Mouse (Mus musculus): ENCODE measurements at regions not wholly inside any gene's neighbourhood (a gene's known extent, or its start where the extent isn't known, plus 50 kb on each side); places are given as distances from the start of the nearest gene placed in this dataset.

DNA sequence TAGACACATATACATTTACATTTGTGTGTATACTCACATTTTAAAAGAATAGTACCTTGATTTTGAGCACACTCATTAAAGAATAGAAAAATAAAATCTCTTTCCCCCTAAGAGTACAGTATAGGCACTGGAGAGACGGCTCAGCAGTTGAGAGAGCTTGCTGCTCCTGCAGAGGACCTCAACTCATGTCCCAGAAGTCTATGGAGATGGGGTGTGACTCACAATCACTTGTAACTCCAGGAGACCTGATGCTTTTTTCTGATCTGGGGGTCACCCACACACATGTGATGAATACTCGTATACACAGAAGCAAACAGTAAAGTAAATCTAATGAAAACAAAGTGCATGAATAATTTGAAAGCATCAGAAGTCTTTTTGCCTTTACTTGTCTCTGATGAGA, 129.5 kb upstream of the Peli1 start:
- no peaks in the 10 kb centered on the region for H3K27me3 ChIP-seq (replicated peaks)
- no peak for ATAC-seq (ENCODE audit: insufficient read depth, low FRiP score, low read depth)
- H3K4me3 ChIP-seq (replicated peaks), result no peak overlapping the region
- H3K9me3 ChIP-seq, result no peaks in the 10 kb centered on the region
- H3K4me1 ChIP-seq, result peaks cover 9% of the 10 kb centered on the region; the same call in 1 of the 2 replicates
- no peaks in the 10 kb centered on the region for H3K36me3 ChIP-seq
- H3K9ac ChIP-seq, result no peak overlapping the region
- 80% methylated on average over 2 of the region's 2 CpGs for WGBS
- no peak overlapping the region for H3K27ac ChIP-seq
- H3K4me2 ChIP-seq, result no peak overlapping the region

- Histone ChIP-seq H3K9ac (no peak overlapping the region), H3K36me3 (no peaks in the 10 kb centered on the region), H3K4me3 (replicated peaks) (no peak overlapping the region), H3K27me3 (replicated peaks) (no peaks in the 10 kb centered on the region), H3K9me3 (no peaks in the 10 kb centered on the region), H3K4me2 (no peak overlapping the region), H3K4me1 (no peaks in the 10 kb centered on the region), H3K27ac (no peak overlapping the region)
- WGBS, result 85% methylated on average over 8 of the region's 8 CpGs
- no peak for ATAC-seq (ENCODE audit: insufficient read depth, low FRiP score, low read depth)
Measured at GRCm38 (mm10) chr11:20965575-20966239, 125.4 kb upstream of the Peli1 start.

- H3K4me1 ChIP-seq, result no peaks in the 10 kb centered on the region
- ATAC-seq (ENCODE audit: insufficient read depth, low FRiP score, low read depth), result no peak
- H3K27me3 ChIP-seq (replicated peaks), result no peaks in the 10 kb centered on the region
- H3K36me3 ChIP-seq, result no peaks in the 10 kb centered on the region
- H3K9me3 ChIP-seq, result no peaks in the 10 kb centered on the region
- H3K27ac ChIP-seq, result no peak overlapping the region
- no peak overlapping the region for H3K4me2 ChIP-seq
- H3K4me3 ChIP-seq (replicated peaks), result no peak overlapping the region
- WGBS, result 50% methylated on average over 3 of the region's 3 CpGs
- no peak overlapping the region for H3K9ac ChIP-seq
Measured at GRCm38 (mm10) chr11:20967321-20967984, 123.6 kb upstream of the Peli1 start.

DNA sequence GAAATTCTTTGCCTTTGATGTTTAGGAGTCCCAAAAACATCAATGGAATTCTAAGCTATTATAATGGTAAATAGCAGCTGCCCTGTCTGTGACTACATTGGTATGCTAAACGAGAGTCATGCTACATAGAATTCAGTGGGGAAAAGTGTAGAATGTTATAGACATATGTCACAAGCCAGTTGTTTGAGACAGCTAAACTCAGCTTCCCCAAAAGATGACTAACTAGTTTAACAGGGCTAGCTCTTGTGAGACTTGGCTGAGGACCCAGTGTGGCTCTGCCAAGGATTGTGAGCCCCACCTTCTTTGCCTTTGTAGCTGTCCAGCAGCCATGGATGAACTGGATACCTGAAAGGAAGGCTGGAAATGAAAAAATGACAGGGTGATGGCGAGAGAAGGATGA, 122.8 kb upstream of the Peli1 start:
- Histone ChIP-seq H3K36me3 (no peaks in the 10 kb centered on the region), H3K4me2 (no peak overlapping the region), H3K27me3 (replicated peaks) (no peaks in the 10 kb centered on the region), H3K9me3 (no peaks in the 10 kb centered on the region), H3K4me1 (no peaks in the 10 kb centered on the region), H3K9ac (no peak overlapping the region), H3K27ac (no peak overlapping the region), H3K4me3 (replicated peaks) (no peak overlapping the region)
- 80% methylated on average over 2 of the region's 2 CpGs for WGBS
- ATAC-seq (ENCODE audit: insufficient read depth, low FRiP score, low read depth), result no peak

GRCm38 (mm10) chr11:20973141-20973540, 118.0 kb upstream of the Peli1 start:
- Histone ChIP-seq H3K36me3 (no peaks in the 10 kb centered on the region), H3K4me2 (no peak overlapping the region), H3K27me3 (replicated peaks) (no peaks in the 10 kb centered on the region), H3K27ac (no peak overlapping the region), H3K9me3 (no peaks in the 10 kb centered on the region), H3K4me1 (no peaks in the 10 kb centered on the region), H3K4me3 (replicated peaks) (no peak overlapping the region), H3K9ac (no peak overlapping the region)
- ATAC-seq (ENCODE audit: insufficient read depth, low FRiP score, low read depth), result no peak
- 60% methylated on average over 3 of the region's 3 CpGs for WGBS

- Histone ChIP-seq H3K4me3 (replicated peaks) (no peak overlapping the region), H3K9me3 (no peaks in the 10 kb centered on the region), H3K27ac (no peak overlapping the region), H3K36me3 (no peaks in the 10 kb centered on the region), H3K4me2 (no peak overlapping the region), H3K9ac (no peak overlapping the region), H3K4me1 (no peaks in the 10 kb centered on the region), H3K27me3 (replicated peaks) (no peaks in the 10 kb centered on the region)
- WGBS, result 72% methylated on average over 2 of the region's 2 CpGs
- ATAC-seq (ENCODE audit: insufficient read depth, low FRiP score, low read depth), result no peak
Measured at GRCm38 (mm10) chr11:20981588-20981987, 109.5 kb upstream of the Peli1 start.

GRCm38 (mm10) chr11:20982010-20982409, 109.1 kb upstream of the Peli1 start:
- no peaks in the 10 kb centered on the region for H3K4me1 ChIP-seq
- no peak overlapping the region for H3K4me2 ChIP-seq
- H3K27ac ChIP-seq, result no peak overlapping the region
- no peak overlapping the region for H3K4me3 ChIP-seq (replicated peaks)
- no peak overlapping the region for H3K9ac ChIP-seq
- 83% methylated on average over 1 of the region's 1 CpGs for WGBS
- no peaks in the 10 kb centered on the region for H3K36me3 ChIP-seq
- ATAC-seq (ENCODE audit: insufficient read depth, low FRiP score, low read depth), result no peak
- H3K27me3 ChIP-seq (replicated peaks), result no peaks in the 10 kb centered on the region
- no peaks in the 10 kb centered on the region for H3K9me3 ChIP-seq

- no peaks in the 10 kb centered on the region for H3K9me3 ChIP-seq
- no peak overlapping the region for H3K9ac ChIP-seq
- no peak overlapping the region for H3K4me2 ChIP-seq
- H3K4me1 ChIP-seq, result no peaks in the 10 kb centered on the region
- ATAC-seq (ENCODE audit: insufficient read depth, low FRiP score, low read depth), result no peak
- WGBS, result 58% methylated on average over 6 of the region's 6 CpGs
- no peak overlapping the region for H3K27ac ChIP-seq
- no peaks in the 10 kb centered on the region for H3K27me3 ChIP-seq (replicated peaks)
- H3K36me3 ChIP-seq, result no peaks in the 10 kb centered on the region
- no peak overlapping the region for H3K4me3 ChIP-seq (replicated peaks)
Measured at GRCm38 (mm10) chr11:20982500-20982899, 108.6 kb upstream of the Peli1 start.

DNA sequence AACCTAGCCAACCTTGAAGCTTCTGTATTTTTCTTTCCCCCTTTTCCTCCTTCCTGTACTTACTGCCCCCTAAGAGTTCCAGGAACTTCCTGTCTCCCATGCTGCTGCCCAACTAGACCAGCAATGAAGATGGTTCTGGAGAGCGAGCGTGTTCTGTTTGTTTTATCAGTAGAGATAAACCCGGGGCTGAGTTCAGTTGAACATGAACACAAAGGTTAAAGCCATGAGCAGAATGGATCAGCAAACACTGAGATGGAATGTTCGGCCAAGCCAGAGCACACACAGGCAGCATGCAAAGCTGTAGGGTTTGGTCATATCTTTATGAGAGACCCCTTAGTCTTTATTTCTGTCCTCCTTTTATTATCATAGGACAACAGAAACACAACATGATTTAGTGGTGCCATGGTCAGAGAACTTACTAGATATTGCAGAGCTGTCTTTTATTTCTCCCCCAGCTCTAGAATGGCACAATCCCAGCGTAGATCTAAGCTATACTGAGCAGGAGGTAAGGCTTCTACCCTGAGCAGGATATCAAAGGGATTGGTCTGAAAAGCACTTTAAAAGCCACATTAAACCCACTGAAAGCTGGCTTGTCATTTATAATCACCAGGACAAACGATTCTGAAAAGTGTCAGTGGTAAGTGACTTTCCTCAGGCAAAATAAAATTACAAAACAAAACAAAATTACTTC, 105.9 kb upstream of the Peli1 start:
- Histone ChIP-seq H3K36me3 (no peaks in the 10 kb centered on the region), H3K27ac (0 out of 2 replicates have a peak overlapping the region, but pooled peaks have one; percentile 4), H3K27me3 (replicated peaks) (no peaks in the 10 kb centered on the region), H3K4me3 (replicated peaks) (no peak overlapping the region), H3K4me1 (no peaks in the 10 kb centered on the region), H3K4me2 (no peak overlapping the region), H3K9ac (no peak overlapping the region), H3K9me3 (no peaks in the 10 kb centered on the region)
- no peak for ATAC-seq (ENCODE audit: insufficient read depth, low FRiP score, low read depth)
- 36% methylated on average over 6 of the region's 6 CpGs for WGBS

- Histone ChIP-seq H3K36me3 (no peaks in the 10 kb centered on the region), H3K9ac (no peak overlapping the region), H3K27ac (0 out of 2 replicates have a peak overlapping the region, but pooled peaks have one; percentile 4), H3K4me3 (replicated peaks) (no peak overlapping the region), H3K27me3 (replicated peaks) (no peaks in the 10 kb centered on the region), H3K4me1 (no peaks in the 10 kb centered on the region), H3K9me3 (no peaks in the 10 kb centered on the region), H3K4me2 (no peak overlapping the region)
- no peak for ATAC-seq (ENCODE audit: insufficient read depth, low FRiP score, low read depth)
- WGBS, result 42% methylated on average over 4 of the region's 4 CpGs
Measured at GRCm38 (mm10) chr11:20985771-20986170, 105.3 kb upstream of the Peli1 start.

- H3K27ac ChIP-seq, result no peak overlapping the region
- no peaks in the 10 kb centered on the region for H3K36me3 ChIP-seq
- no peak overlapping the region for H3K4me3 ChIP-seq (replicated peaks)
- WGBS, result 64% methylated on average over 5 of the region's 5 CpGs
- no peaks in the 10 kb centered on the region for H3K9me3 ChIP-seq
- H3K4me1 ChIP-seq, result no peaks in the 10 kb centered on the region
- no peak for ATAC-seq (ENCODE audit: insufficient read depth, low FRiP score, low read depth)
- no peak overlapping the region for H3K4me2 ChIP-seq
- no peaks in the 10 kb centered on the region for H3K27me3 ChIP-seq (replicated peaks)
- H3K9ac ChIP-seq, result no peak overlapping the region
Measured at GRCm38 (mm10) chr11:20987171-20987815, 103.8 kb upstream of the Peli1 start.

GRCm38 (mm10) chr11:20987841-20988251, 103.2 kb upstream of the Peli1 start:
- Histone ChIP-seq H3K9me3 (no peaks in the 10 kb centered on the region), H3K4me1 (no peaks in the 10 kb centered on the region), H3K36me3 (no peaks in the 10 kb centered on the region), H3K9ac (no peak overlapping the region), H3K4me3 (replicated peaks) (no peak overlapping the region), H3K27ac (no peak overlapping the region), H3K4me2 (no peak overlapping the region), H3K27me3 (replicated peaks) (no peaks in the 10 kb centered on the region)
- no peak for ATAC-seq (ENCODE audit: insufficient read depth, low FRiP score, low read depth)
- 83% methylated on average over 11 of the region's 11 CpGs for WGBS

Data from stomach, embryonic 15.5 days (tissue).